Mouse (Mus musculus) A20 (cell line): ENCODE measurements around the gene Lyl1.
"Not testable (repeated sequence)": the region's sequence is repeated elsewhere in the genome, so short reads cannot be mapped to it uniquely, and the experiment has no call there.

ENCODE experiments used
- DNase-seq: peaks from one replicate; pipeline ENCODE4 v3.0.0-alpha.2; 2011; ENCODE audit warnings: low read depth, low spot score

The Lyl1 gene

GRCm38 (mm10) chr8:84668731-84669485, 32.3 kb upstream of the Lyl1 start:
- no peak for DNase-seq

DNA sequence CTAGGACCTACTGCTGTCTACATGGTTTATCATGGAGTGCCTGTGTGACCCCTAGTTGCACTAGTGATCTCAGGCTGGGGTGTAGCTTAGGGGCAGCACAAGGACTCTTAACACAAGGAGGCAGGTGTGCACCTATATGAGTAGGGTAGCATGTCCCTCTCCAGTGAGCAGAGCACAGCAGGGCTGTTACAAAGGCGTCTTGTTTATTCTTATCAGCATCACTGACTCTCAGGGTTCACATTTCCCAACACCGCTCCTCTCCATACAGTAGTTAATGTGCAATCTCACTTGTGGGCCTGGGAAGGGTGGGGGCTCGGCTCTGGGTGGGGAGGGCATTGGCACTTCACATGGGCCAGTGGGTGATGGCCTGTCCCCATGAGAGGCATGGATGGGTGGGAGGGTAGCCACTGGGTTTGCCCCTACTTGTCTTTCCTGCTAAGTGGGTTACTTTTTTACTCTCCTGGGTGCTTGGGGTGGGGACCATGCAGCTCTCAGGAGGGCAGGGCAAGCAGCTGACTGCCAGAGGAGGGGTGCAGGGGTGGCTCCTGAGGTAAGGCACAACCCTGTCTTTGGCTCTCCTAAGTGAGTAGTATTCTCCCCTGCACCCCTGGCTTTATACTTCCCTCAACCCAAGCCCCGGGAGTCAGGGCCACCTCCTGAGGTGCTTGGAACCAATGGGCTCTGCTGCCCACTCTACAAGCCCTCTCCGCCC, 30.8 kb upstream of the Lyl1 start:
- DNase-seq = not testable (repeated sequence)

GRCm38 (mm10) chr8:84677305-84677704, 24.0 kb upstream of the Lyl1 start:
- DNase-seq = no peak

DNA sequence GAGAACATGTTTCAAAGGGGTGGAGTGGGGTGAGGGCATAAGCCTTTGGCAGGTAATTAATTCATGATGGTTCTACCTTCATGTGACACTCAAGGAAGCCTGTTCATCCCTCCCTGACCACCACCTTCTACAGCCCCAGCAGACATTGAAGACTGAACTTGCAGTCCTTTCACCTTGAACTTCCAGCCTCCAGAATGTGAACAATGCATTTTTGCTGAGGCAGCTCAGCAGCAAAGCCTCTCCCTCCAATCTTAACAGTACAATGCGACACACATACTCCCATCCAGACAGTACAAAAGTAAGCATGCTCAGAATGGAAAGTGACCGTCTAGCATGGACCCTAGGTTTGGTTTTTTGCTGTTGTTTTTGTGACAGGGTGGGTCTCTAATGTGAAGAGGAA, 19.8 kb upstream of the Lyl1 start:
- DNase-seq = no peak

DNA sequence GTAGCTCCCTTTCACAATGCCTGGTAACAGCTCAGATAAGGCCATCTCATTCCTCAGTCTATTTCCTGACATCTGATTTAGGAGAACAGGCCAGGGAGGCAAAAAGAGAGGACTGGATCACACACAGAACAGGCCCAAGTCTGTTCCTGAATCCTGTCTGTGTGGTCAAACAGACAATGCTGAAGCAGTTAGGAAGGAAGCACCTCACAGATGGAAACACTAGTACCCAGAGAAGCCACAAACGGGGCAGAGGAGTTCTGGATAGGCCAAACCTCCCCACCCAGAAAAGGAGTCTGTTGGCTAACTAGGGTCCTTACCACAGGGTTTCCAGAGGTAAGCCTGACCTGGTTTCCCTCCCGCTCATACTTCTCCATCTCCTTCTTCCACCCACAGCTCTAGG, 19.0 kb upstream of the Lyl1 start:
- no peak for DNase-seq

GRCm38 (mm10) chr8:84684537-84684936, 16.7 kb upstream of the Lyl1 start:
- no peak for DNase-seq

DNA sequence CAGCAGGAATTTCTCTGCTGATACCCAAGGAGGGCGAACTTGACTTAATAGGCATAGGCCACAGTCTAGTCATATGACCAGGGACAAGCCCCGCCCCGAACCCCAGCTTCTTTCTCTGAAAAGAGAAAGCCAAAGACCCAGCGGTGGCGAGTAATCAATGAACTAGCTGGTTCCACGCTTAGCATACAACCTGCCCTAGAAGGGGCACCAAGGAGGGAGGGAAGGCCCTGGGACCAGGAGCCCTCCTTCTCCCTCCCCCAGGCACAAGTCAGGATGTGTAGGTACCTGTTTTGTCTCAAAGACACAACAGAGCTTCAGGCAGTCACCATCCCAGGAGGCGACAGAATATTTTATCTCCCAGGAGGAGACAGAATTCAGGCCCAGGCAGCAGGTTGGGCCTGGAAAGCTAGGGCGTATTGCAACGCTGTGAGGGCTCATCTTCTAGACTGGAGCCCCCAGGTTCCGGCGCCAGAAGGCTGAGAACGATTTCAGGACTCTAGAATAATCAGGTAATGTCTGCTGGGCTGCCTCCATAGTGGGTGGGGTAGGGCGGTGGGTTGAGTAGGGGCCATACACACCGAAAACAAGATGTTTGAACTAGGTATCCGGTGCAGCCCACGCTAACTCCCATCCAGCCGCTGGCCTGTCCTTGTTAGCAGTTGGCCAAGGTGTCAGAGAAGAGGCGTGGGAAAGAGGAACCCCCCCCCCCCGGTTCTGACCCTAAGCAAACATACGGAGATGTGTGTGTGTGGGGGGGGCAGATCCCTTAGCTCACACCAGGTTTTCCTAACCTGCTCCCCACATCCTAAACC, 14.9 kb upstream of the Lyl1 start, which contains the start of gene Trmt1:
Gene Trmt1, plus strand, starts transcription at position 117 of the 812 bp plus-strand sequence.
- peak; percentile 78 for DNase-seq

DNA sequence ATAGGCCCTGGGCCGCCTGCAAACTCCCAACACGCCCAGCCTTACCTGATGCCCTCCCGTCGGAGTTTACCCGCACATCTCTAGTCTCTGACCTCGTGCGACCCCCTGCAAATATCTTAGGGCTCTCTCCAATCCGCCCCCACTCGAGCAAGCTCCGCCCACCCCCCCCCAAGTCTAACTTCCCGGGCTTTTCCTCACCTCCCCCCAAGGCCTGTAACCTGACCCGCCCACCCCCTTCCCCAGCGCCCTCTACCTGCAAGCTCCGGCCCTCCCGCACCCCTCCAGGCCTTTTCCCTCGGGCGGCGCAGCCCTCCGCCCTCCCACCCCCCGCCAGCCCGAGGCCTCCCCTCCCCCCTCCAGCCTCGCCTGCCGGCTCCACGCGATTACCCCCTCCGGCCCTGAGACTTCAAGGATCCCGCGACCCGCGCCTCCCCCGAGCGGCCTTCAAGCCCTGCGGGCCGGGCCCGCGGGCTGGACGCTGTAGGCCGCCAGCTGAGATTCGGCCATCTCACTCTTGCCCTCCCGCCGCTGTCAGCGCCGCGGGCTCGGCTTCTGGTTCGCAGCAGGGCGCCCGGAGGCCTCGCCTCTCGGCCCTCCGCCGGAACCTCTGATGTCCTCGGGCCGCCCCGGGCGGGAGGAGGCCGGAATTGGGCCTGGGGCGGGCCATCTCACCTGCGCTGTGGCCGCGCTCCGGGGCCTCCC, 14.1 kb upstream of the Lyl1 start:
- peak; percentile 80 for DNase-seq

DNA sequence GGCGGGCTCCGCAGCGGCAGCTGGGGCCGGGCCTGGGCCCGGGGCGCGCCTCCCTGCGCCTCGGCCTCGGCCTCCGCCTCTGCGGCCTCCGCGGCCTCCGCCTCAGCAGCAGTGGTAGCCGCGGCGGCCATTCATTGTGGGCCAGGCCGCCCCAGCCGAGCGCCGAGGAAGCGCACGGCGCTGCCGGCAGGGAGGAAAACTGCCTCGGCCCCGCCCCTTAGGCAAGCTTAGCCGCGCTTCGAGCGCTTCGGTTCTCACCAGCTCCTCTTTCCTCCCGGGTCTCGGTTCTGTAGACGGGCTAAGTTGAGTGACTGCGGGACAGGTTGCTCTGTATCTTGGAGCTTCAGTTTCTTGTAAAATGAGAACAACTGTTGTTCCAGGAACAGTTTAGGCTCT, 13.6 kb upstream of the Lyl1 start, which contains the start of gene Nacc1:
Gene Nacc1, minus strand, starts transcription at position 158 of the 396 bp plus-strand sequence.
- DNase-seq = peak; percentile 91

GRCm38 (mm10) chr8:84689091-84689915, 12.0 kb upstream of the Lyl1 start:
- peak; percentile 91 for DNase-seq

DNA sequence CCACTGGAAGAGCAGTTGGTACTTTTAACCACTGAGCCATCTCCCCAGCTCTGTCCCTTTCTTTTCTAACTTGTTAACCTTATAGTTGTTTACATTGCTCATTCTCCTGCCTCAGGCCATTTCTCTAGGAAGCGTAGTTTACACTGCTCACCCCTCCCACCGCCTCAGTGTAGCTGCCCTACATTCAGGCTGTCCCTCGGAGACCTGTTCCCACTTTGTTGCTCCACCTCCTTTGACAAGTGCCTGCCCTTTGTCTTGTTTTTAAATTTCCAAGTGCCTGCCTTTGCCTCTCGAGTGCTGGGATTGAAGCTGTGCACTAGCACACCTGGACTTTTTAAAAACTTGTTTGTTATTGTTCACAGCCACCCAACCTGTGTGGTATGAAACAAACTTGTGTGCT, 7.9 kb upstream of the Lyl1 start:
- no peak for DNase-seq

DNA sequence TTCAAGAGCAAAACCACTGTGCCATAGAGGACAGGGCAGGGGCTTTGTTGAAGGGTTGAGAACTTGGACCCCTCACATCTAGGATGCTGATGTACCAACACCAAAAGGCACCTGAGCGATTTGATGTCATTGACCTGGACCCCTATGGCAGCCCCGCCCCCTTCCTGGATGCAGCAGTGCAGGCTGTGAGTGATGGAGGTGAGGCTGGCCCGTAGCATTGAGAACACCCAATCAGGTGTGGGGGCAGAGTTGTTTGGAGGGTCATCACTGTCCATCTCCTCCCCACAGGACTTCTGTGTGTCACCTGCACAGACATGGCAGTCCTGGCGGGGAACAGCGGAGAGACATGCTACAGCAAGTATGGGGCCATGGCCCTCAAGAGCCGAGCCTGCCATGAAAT, 6.1 kb upstream of the Lyl1 start:
- DNase-seq = no peak

- peak; percentile 75 for DNase-seq
Measured at GRCm38 (mm10) chr8:84697166-84698130, 3.8 kb upstream of the Lyl1 start.

DNA sequence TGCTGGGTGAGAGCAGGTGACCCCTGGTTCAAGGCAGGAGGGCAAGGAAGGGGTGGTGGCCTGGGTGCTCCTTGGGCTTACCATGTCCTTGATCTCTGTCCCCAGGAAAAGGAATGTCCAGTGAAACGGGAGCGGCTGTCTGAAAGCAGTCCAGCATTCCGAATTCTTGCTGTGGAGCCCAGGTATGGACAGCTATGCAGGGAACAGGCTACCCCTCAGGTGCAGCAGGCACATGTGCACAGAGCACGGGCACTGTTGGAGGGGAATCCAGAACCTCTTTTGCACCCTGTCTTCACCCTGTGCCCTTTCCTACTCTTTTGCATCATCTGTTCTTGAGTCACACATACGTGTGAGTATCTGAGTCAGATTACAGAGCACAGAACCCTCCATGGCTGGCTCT, 3.0 kb upstream of the Lyl1 start:
- no peak for DNase-seq

DNA sequence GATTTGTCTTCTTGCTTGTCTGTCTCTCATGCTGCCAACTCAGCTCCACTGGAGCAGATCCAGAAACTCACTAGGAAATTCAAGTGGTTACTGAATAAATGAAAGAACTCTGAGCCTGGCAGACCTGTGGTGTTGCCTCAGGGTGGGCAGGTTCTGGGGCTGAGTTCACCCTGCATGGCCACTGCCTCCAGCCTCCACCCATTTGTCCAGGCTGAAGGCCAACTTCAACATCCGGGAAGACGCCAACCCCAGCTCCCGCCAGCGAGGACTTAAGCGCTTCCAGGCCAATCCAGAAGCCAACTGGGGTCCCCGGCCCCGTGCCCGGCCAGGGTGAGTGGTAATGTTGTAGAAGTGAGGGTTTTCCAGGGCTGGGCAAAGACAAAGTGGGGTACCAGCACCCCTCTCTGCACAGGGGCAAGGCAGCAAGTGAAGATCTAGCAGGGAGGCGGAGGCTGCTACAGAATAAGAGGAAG, 2.3 kb upstream of the Lyl1 start:
- DNase-seq = no peak

- peak; percentile 89 for DNase-seq
Measured at GRCm38 (mm10) chr8:84699861-84700322, 1.4 kb upstream of the Lyl1 start.

DNA sequence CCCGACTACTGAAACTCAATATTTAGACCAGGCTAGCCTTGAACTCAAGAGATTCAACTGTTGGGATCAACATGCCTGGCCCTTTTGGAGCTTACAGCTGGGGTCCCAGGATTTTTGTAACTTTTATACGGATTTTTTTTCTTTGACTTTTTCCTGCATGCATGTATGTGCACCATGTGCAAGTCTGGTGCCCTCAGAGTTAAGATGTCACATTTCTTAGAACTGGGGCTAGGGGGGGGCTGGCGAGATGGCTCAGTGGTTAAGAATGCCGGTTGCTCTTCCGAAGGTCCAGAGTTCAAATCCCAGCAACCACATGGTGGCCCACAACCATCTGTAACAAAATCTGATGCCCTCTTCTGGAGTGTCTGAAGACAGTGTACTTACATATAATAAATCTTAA, 731 bp upstream of the Lyl1 start:
- peak; percentile 70 for DNase-seq

DNA sequence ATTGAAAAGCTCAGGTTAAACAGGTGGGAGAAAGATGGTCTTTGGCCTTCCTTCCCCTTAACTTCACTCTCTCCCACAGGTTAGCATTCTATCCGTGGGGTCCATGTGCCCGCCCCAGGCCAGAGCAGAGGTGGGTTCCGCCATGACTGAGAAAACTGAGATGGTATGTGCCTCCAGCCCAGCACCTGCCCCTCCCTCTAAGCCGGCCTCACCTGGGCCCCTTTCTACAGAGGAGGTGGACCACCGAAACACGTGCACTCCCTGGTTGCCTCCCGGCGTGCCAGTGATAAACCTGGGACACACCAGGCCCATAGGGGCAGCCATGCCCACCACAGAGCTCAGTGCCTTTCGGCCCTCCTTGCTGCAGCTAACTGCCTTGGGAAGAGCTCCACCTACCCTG, 1.3 kb downstream of the Lyl1 start:
- DNase-seq = peak; percentile 58

DNA sequence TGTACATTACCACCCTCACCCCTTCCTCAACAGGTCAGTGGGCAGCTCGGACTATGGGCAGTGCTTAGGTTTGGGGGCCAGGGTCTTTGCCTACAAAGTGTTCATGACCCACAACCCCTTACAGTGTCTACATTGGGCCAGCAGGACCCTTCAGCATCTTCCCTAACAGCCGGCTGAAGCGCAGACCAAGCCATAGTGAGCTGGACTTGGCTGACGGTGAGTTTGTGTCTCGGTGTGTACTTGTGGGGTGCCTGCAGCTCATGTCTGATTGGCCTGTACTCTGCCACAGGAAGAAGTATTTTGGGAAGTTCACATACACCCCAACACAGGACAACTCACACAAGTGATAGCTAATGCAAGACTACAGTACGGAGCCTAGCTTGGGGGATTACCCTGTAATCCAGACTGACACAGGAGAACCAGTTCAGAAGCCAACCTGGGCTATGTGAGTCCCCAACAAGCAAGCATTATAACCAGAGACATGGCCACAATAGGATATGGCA, 1.8 kb downstream of the Lyl1 start:
- DNase-seq = peak; percentile 66
